Mouse (Mus musculus) layer of hippocampus, postnatal 10 days (tissue): ENCODE data around the gene Hist1h4a. TPM values are rescaled to one million over a fixed set of nuclear protein-coding genes. Genes with fewer than 3 reads are reported as not detected.

ENCODE experiments used
- DNase-seq, 2 experiments: peaks; one replicate each; pipeline ENCODE4 v3.0.0; 2021; ENCODE audit warnings: low spot score in 2 of 2
- total RNA-seq, 2 experiments: library from RNA; stranded (reverse); gene quantifications; 2 replicates each; pipeline ENCODE4 v1.2.3; 2021

Gene Hist1h4a
- total RNA-seq, 2 experiments from 2014 or later: 71.9 to 72.7 TPM

GRCm38 (mm10) chr13:23743963-23744362, 17.1 kb downstream of the Hist1h4a start:
- DNase-seq: no peak

DNA sequence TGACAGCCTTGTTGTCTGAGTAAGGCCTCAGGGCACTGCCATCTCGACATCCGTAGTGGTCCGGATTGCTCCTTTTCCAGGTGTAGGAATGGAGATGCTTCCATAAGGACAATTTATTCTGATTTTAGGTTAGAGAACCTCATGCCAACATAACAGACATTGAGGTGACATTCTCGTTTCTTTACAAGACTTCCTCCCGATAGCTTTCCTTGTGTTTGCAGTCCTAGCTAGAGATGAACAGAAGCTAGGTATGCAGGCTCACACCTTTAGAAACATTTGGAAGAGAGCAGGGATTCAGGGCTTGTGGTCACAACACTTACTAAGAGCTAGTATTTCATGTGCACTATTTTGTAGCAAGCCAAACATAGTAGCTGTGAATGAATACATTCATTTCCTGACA, 17.8 kb downstream of the Hist1h4a start:
- no peak for DNase-seq

DNA sequence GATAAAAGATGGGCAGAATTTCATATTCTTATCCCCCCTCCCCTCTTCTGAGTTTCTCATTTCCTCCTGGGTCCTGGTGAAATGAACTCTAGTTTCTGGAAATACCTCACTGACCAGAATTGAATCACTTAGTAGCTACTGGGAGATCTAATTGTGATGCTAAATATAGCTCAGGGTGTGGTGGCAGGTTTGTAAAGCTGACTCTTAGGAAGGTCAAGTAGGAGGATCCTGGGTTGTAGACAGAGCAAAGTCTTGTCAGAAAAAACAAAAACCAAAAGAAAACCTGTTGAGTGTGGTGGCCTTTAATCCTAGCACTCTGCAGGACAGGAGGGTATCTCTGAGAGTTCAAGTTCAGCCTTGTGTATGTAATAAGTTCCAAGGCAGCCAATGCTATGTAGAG, 19.0 kb downstream of the Hist1h4a start:
- DNase-seq: no peak

DNA sequence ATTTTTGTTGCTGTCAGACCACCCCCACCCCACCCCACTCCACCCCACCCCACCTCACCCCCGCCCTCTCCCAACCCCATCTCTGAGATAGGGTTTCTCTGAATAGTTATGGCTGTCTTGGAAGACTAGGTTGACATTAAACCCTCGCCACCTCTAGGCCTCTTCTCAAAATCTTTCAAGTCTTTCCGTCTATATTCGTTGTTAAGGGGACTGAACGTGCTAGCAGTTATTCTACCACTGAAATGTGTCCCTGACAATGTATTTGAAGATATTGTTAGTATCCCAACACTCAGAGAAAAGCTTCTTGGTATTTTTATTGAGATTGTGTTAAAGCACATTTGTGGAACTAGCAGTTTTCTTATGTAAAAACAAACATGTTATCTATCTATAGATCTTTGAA, 20.1 kb downstream of the Hist1h4a start:
- DNase-seq: no peak

DNA sequence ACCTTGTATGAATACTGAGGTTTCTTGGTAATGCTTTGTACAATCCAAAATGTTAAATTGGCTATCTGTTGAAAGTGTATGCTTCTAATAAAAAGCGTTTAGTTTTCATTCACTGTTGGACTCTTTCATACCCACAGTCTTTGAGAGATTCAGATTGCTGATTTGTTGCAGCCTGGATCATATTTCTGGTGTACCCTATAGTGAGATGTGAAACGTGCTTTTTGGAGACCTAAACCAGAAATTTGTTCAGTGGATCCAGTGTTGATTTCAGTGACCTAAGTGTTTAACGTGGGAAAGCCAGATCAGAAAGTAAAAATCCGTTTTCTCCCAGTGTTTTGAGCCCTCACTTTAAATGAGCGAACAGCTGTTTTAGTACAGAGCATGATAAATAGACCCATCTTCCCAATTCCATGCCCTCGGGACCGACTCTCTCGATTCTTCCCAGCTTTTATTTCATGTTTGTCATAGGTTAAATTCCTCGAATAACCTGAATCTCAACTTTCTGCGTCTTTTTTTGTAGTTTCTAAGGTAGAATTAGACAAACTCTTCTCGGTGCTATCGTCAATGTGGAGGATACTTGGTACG, 20.7 kb downstream of the Hist1h4a start:
- DNase-seq: no peak

DNA sequence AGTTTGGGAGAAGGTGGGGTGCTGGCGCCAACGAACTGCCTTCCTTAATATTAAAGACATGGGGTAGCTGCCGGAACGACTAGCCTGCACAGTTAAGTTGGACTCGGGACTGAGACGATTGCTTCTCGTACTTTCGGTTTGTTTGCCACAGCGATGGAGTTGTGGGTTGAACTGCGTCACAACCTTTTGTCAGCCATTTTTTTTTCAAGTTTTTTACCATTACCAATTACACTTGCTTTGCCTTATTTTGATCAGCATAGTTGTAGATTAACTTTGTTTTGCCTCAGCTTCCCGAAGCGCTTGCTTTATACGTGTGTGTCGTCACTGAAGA, 21.1 kb downstream of the Hist1h4a start:
- no peak for DNase-seq

- peak; percentile 84 to 89 for DNase-seq
Observed at GRCm38 (mm10) chr13:23739069-23739921, 21.7 kb downstream of the Hist1h4a start.

DNA sequence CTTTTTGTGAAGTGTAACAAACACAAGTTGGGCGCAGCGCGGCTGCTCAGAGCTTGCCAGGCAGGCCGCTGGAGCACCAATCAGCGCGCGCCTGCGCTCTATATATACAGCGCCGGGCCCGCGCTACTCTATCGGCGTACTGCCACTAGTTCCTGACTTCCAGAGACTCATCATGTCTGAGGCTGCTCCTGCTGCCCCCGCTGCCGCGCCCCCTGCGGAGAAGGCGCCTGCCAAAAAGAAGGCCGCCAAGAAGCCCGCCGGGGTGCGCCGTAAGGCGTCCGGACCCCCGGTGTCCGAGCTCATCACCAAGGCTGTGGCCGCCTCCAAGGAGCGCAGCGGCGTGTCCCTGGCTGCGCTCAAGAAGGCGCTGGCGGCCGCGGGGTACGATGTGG, 22.4 kb downstream of the Hist1h4a start, which contains the start of gene Hist1h1c:
TSS of gene Hist1h1c (plus strand) at position 132 of the 392 bp plus-strand sequence.
- DNase-seq: peak; percentile 80 to 85

GRCm38 (mm10) chr13:23738041-23738440, 23.0 kb downstream of the Hist1h4a start:
- DNase-seq: no peak

- DNase-seq: no peak
Observed at GRCm38 (mm10) chr13:23737091-23737490, 23.9 kb downstream of the Hist1h4a start.

- DNase-seq: no peak
Observed at GRCm38 (mm10) chr13:23732156-23732804, 28.8 kb downstream of the Hist1h4a start.

- DNase-seq: no peak
Observed at GRCm38 (mm10) chr13:23730479-23730878, 30.6 kb downstream of the Hist1h4a start.

- DNase-seq: no peak
Observed at GRCm38 (mm10) chr13:23729706-23730105, 31.3 kb downstream of the Hist1h4a start.

GRCm38 (mm10) chr13:23729192-23729525, 31.9 kb downstream of the Hist1h4a start:
- DNase-seq: peak in 1 of 2 experiments; percentile 12

DNA sequence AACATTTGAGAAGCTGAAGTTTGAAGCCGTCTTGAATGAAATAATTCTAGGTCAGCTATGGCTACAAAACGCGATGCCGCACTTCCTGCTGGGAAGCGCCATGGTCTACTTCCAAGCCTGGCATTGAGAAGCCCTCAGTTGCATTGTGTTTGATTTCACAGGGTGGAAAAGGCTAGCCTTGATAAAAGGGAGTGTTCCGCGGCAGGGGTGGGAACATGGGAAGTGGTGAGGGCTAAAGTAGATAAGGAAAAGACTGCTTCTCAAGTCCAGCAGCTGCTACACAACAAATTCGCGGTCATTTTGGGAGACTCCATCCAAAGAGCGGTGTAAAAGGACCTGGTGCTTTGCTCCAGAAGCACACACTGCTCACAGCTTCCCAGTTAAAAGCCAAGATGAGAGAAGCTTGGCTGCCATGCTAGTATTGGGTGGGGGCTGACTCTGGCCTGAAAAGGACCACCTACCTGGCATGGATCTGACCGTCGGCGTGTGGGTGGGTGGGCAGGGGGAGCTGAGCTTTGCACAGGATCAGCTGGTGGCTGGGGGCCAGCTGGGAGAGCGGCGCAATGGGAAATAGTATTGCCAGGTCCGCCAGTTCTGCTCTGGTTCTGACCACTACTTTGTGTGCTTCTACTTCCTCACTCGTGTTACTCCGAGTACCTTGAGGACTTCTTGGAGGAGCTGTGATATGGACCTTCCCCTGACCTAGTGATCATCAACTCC, 32.4 kb downstream of the Hist1h4a start:
- DNase-seq: peak in 1 of 2 experiments; percentile 4

- DNase-seq: peak in 1 of 2 experiments; percentile 6
Observed at GRCm38 (mm10) chr13:23725213-23725612, 35.8 kb downstream of the Hist1h4a start.

GRCm38 (mm10) chr13:23724239-23724638, 36.8 kb downstream of the Hist1h4a start:
- peak in 1 of 2 experiments; percentile 4 for DNase-seq

DNA sequence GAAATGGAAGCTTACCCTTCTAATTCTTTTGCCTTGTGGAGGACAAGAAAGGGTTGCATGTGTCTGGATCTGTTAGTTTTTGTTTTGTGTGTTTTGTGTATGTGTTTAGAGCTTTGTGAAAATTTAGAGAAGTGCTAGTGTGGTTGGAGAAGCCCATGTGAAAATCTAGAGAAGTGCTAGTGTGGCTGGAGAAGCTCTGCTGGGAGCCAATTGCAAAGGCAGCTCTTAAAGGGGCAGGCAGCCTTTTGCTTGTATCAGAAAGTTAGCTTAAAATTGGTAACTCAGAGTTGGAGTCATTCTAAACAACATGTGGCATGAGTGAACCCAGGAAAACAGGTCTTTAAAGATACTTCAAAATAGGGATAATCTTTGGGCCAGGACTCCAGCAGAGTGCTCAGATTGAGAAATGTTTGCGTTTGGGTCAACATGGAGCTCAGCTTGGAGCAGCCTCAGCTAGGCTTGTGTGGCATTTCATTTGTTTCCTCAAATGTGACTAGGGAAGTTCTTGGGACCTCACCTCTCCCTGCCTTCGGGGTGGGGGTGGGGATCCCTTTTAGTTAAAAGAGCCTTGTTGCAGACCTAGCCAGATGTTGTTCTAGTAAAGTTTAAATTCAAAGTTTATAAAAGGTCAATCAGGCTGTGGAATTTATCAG, 43.3 kb downstream of the Hist1h4a start:
- DNase-seq: peak in 1 of 2 experiments; percentile 4

DNA sequence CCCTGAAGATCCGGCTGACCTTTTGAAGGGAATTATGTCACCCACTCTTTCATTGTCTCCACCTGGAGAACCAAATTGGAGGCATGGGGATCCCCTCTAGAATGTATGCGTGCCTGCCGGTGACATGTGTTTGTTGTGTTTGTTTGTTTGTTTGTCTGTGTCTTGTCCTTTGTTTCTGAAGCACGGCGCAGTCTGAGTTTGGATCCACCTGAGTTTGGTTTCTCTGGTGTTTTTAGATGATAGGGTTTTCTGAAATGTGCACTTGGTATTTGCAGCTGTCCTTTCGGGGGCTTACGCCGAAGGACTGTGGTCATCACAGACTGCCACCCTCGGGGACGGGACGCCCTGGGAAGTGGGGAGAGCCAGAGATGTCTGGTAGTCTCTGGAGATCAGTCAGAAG, 43.9 kb downstream of the Hist1h4a start:
- DNase-seq: peak in 1 of 2 experiments; percentile 6

DNA sequence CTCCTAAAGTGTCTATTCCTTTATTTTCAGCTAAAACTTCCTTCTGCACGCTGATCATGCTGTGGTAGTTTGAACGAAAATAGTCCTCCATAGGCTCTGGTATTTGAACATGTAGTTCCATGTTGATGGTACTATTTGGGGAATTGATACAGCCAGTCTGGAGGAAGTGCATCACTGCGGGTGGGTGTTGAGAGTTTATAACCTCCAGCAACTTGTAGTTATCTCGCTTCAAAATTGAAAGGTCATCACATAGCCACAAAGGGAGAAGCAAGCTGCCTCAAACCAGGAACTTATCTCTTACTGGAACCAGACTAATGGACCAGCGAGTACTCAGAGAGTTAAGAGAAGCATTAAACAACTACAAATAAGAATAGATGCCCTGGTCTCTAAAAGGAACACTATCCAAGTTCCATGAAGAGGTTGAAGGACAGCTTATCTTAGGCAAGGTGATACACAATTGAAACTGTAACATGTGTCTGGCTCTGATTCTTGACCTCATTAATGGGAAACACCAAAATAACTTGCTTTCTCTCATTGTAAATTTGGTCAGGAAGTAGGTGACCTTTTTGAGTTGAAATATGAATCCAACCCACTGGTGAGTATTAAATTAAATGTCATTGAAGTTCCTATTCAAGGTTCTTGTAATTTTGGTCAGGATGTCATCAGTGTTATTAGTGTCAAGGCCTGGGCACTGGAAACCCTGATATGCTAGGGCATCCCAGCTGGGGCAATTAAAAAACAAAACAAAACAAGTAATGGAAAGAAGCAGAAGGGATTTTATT, 44.6 kb downstream of the Hist1h4a start:
- DNase-seq: no peak
